Mouse (Mus musculus) CH12.LX (cell line): ENCODE measurements around the gene Cd37.

Experiments used
- E2F4 ChIP-seq: IDR thresholded peaks from 2 replicates; pipeline ENCODE4 v1.6.1; 2011; ENCODE audit warnings: low read depth, low read length, improper control_type of control experiment; ENCODE audit not compliant: insufficient replicate concordance
- MAX ChIP-seq: IDR thresholded peaks from 2 replicates; pipeline ENCODE4 v1.6.1; 2011; ENCODE audit warnings: low read length, improper control_type of control experiment
- POLR2A ChIP-seq: IDR thresholded peaks from 2 replicates; pipeline ENCODE4 v1.6.1; 2011; ENCODE audit warnings: low read depth, mild to moderate bottlenecking, improper control_type of control experiment, low read length
- POLR2AphosphoS2 ChIP-seq: IDR thresholded peaks from 2 replicates; pipeline ENCODE4 v1.6.1; 2011; ENCODE audit warnings: low read depth, low read length, improper control_type of control experiment
- RCOR1 ChIP-seq: conservative IDR thresholded peaks from 2 replicates; pipeline ENCODE4 v1.6.1; 2012; ENCODE audit warnings: low read depth, mild to moderate bottlenecking, inconsistent platforms, low read length, improper control_type of control experiment

DNA sequence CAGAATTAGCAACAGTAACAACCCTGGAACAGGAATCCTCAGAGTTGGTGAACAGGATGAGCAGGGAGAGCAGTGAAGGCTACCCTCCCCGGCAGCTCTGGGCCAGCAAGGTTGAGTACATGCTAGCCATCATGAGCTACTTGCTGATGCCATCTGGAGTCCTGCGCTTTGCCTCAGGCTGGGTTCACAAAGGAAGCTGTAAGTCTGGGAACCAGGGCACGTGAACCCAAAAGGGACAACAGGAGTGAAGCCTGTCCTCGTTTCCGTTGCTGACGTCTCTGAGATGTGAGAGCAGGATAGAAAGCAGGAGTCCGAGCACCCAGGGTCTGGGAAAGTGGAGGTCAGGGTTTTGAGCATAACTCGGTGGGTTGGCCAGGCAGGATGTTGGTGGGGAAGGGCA lies 20.4 kb upstream of the Cd37 start:
- TF ChIP-seq POLR2A (no peak), MAX (no peak), RCOR1 (no peak), E2F4 (no peak), POLR2AphosphoS2 (no peak)
